Mouse (Mus musculus) left cerebral cortex, adult 2 months (tissue): ENCODE measurements around the gene Samd4. TPM values are rescaled to one million over a fixed set of nuclear protein-coding genes. Genes with fewer than 3 reads are reported as not detected.

Experiments
- DNase-seq, 2 experiments: peaks; one replicate each; pipeline ENCODE4 v3.0.0; 2021 to 2022; ENCODE audit warnings: low spot score in 2 of 2, mixed read lengths in 1 of 2; ENCODE audit errors: extremely low spot score in 1 of 2
- H3K27ac ChIP-seq: fragments of 200-600 bp; 2 replicates; pipeline ENCODE4 v1.8.1; 2022
- H3K4me3 ChIP-seq: fragments of 200-600 bp; 2 replicates; pipeline ENCODE4 v1.8.1; 2022
- CTCF ChIP-seq: fragments of 200-600 bp; IDR thresholded peaks from 2 replicates; pipeline ENCODE4 v1.8.1; 2022; ENCODE audit warnings: antibody characterized with exemption, mild to moderate bottlenecking, moderate library complexity
- intact Hi-C: fragments of 180-260 bp; cut with DNase I; formaldehyde crosslinking; loops from one replicate; pipeline ENCODE4 v1.15.1; 2025
- microRNA-seq, 2 experiments: library from miRNA; unstranded; fragments of <30 nt; microRNA quantifications; one replicate each; pipeline ENCODE4 v1.2.0; 2021
- total RNA-seq, 2 experiments: library from RNA; stranded (reverse); gene quantifications; 2 replicates each; pipeline ENCODE4 v1.2.3; 2021

Samd4 gene
- total RNA-seq, 2 experiments from 2014 or later: 26.8 to 32.1 TPM

GRCm38 (mm10) chr14:47111341-47111740, 228.7 kb downstream of the Samd4 start:
- no peak for DNase-seq
- TF ChIP-seq CTCF: no peak
- intact Hi-C loops: no loop called here
- Histone ChIP-seq H3K27ac (no peak overlapping the region), H3K4me3 (no peak overlapping the region)

- Histone ChIP-seq H3K27ac (no peak overlapping the region), H3K4me3 (no peak overlapping the region)
- intact Hi-C loops: no loop called here
- no peak for DNase-seq
- no peak for TF ChIP-seq CTCF
These were observed 232.5 kb downstream of the Samd4 start for GRCm38 (mm10) chr14:47115154-47115553.

GRCm38 (mm10) chr14:47116062-47116762, 233.6 kb downstream of the Samd4 start:
- no peak for TF ChIP-seq CTCF
- no peak for DNase-seq
- intact Hi-C loops: no loop called here
- H3K27ac ChIP-seq: no peak overlapping the region
- no peak overlapping the region for H3K4me3 ChIP-seq

GRCm38 (mm10) chr14:47117522-47117921, 234.9 kb downstream of the Samd4 start:
- Histone ChIP-seq H3K27ac (no peak overlapping the region), H3K4me3 (no peak overlapping the region)
- intact Hi-C loops: no loop called here
- no peak for DNase-seq
- no peak; the same call in 1 of the 2 replicates for TF ChIP-seq CTCF

GRCm38 (mm10) chr14:47127987-47128386, 245.3 kb downstream of the Samd4 start:
- no peak for DNase-seq

GRCm38 (mm10) chr14:47133948-47134347, 251.3 kb downstream of the Samd4 start:
- H3K27ac ChIP-seq: no peak overlapping the region
- intact Hi-C loops: no loop called here
- H3K4me3 ChIP-seq: no peak overlapping the region
- DNase-seq: no peak
- TF ChIP-seq CTCF: no peak

More at GRCm38 (mm10) chr14:47127987-47128386, 245.3 kb downstream of the Samd4 start:
- no peak overlapping the region for H3K27ac ChIP-seq
- intact Hi-C loops: no loop called here
- no peak for TF ChIP-seq CTCF
- H3K4me3 ChIP-seq: no peak overlapping the region

GRCm38 (mm10) chr14:47136637-47137036, 254.0 kb downstream of the Samd4 start:
- intact Hi-C loops: no loop called here
- Histone ChIP-seq H3K27ac (no peak overlapping the region), H3K4me3 (no peak overlapping the region)
- no peak for TF ChIP-seq CTCF
- DNase-seq: no peak

- H3K4me3 ChIP-seq: no peak overlapping the region
- no peak for DNase-seq
- no peak overlapping the region for H3K27ac ChIP-seq
- intact Hi-C loops: no loop called here
- TF ChIP-seq CTCF: no peak
These were observed 256.2 kb downstream of the Samd4 start for GRCm38 (mm10) chr14:47138853-47139252.

GRCm38 (mm10) chr14:47144326-47144725, 261.7 kb downstream of the Samd4 start:
- DNase-seq: no peak
- Histone ChIP-seq H3K4me3 (no peak overlapping the region), H3K27ac (no peak overlapping the region)
- intact Hi-C loops: no loop called here
- no peak for TF ChIP-seq CTCF

DNA sequence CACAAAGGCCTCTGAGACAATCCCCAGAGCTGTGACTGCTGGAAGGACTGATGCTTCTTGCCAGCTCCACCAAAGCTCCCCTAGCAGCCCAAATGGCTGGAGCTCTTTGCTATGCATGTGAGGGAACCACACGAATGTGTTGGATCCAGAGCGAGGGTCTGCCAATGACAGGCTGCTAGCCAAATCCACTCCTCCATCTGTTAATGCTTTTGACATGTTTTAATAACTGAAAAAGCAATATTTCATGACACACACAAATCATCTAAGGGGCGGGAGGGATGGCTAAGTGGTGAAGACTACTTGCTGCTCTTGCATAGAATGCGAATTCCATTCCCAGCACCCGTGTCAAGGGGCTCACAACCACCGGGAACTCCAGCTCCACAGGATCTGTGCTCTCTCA, 268.7 kb downstream of the Samd4 start:
- Histone ChIP-seq H3K4me3 (no peak overlapping the region), H3K27ac (no peak overlapping the region)
- intact Hi-C loops: no loop called here
- no peak for DNase-seq
- no peak for TF ChIP-seq CTCF

GRCm38 (mm10) chr14:47154303-47154702, 271.6 kb downstream of the Samd4 start:
- intact Hi-C loops: no loop called here
- H3K4me3 ChIP-seq: no peak overlapping the region
- TF ChIP-seq CTCF: no peak
- DNase-seq: no peak
- H3K27ac ChIP-seq: no peak overlapping the region

Small RNAs within 50 kb of the gene (microRNA-seq; reads per million reads assigned to microRNA genes)
- 0.49 to 1.4 reads per million in 2 experiments for gene Mir378c

Other genes with a start within 250 kb of the Samd4 start
- 1 to 10 TPM; 1.1 to 1.2 TPM for gene Cdkn3, start 122.3 kb upstream of the Samd4 start, total RNA-seq
- gene Cnih1, start 94.4 kb upstream of the Samd4 start, total RNA-seq: 10 to 100 TPM; 80.1 to 80.9 TPM
- 100 to 1,000 TPM; 131 to 133 TPM for gene Gmfb, start 60.6 kb upstream of the Samd4 start, total RNA-seq
- 10 to 100 TPM; 33.2 to 34.9 TPM for gene Cgrrf1, start 50.7 kb upstream of the Samd4 start, total RNA-seq